11 mouse cellular contexts compared by ENCODE assay signal in the genomic region with DNA sequence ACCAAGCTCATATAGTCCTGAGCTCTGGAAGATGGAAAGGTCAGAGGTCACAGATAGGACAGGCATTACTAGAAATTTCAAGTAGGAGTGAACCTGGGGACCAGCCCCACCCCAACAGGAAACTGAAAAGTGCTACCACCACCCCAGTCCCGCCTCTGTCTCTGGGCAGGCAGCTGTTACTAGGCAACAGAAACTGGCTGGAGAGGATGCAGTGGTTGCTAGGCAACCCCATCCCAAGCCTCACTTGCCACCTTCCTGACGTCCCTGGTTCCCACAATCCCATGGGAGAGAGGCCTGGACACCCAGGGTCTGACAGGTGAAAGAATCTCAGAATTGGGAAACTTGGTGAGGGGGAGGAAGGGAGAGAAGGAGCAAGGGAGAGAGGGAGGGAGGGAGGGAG. TPM values are rescaled to one million over a fixed set of nuclear protein-coding genes. Genes with fewer than 3 reads are reported as not detected.
DNase-seq lines count a peak whose midpoint lies in the region; ATAC-seq and TF ChIP-seq lines count a peak whose summit lies in the region.
"Had no signal": no experiment of that assay in that cellular context is flagged by ENCODE, and none has a peak within 500 bp of the region (broad histone marks: within the 10 kb centered on the region; RNA-seq: fewer than 3 reads in every experiment).

No protein-coding gene starts in this region.

- no peaks in the 10 kb centered on the region for H3K27me3 ChIP-seq in forebrain, postnatal 0 days (ENCODE audit: insufficient read depth, low read length)
- no peaks in the 10 kb centered on the region for H3K27me3 ChIP-seq in neural tube, embryonic 15.5 days (replicated peaks)

- peak overlapping the region; percentile 23 for H3K4me2 ChIP-seq in forebrain, postnatal 0 days (ENCODE audit: low read depth)
- H3K4me2 ChIP-seq in neural tube, embryonic 15.5 days: peak overlapping the region; percentile 86
- H3K4me2 ChIP-seq: lung, embryonic 14.5 days had no signal

- 6% methylated on average over 2 of the region's 2 CpGs for whole genome bisulfite sequencing in forebrain, postnatal 0 days
- WGBS in neural tube, embryonic 15.5 days: 0% methylated on average over 2 of the region's 2 CpGs

- ATAC-seq in forebrain, postnatal 0 days: peak; percentile 40
- no peak for ATAC-seq in neural tube, embryonic 15.5 days (ENCODE audit: low FRiP score)
- ATAC-seq in megakaryocyte, adult 5-6 weeks (ENCODE audit: poor library complexity, severe bottlenecking): no peak

- H3K4me1 ChIP-seq in forebrain, postnatal 0 days (ENCODE audit: insufficient read depth): peaks cover 23% of the 10 kb centered on the region
- peaks cover 49% of the 10 kb centered on the region for H3K4me1 ChIP-seq in neural tube, embryonic 15.5 days

- no peaks in the 10 kb centered on the region for H3K9me3 ChIP-seq in forebrain, postnatal 0 days (ENCODE audit: low read length)
- H3K9me3 ChIP-seq in neural tube, embryonic 15.5 days (replicated peaks): no peaks in the 10 kb centered on the region

- H3K4me3 ChIP-seq in forebrain, postnatal 0 days (ENCODE audit: low read depth, low read length): no peak overlapping the region
- H3K4me3 ChIP-seq in neural tube, embryonic 15.5 days (replicated peaks): no peak overlapping the region
- H3K4me3 ChIP-seq: gastrocnemius, adult 2 months had no signal

- no peak overlapping the region for H3K9ac ChIP-seq in forebrain, postnatal 0 days
- no peak overlapping the region for H3K9ac ChIP-seq in neural tube, embryonic 15.5 days (replicated peaks)
- H3K9ac ChIP-seq: lung, embryonic 14.5 days had no signal

- peak; percentile 47 for DNase-seq in cerebellum, adult 11-12 months
- DNase-seq in cerebellum, adult 8-10 months: no peak
- DNase-seq in forebrain, postnatal 0 days: peak; percentile 71
- peak; percentile 42 to 88 for DNase-seq in left cerebral cortex, adult 8-10 months (ENCODE audit: low spot score in 2 of 2)
- no peak for DNase-seq in thymus, postnatal 25 days
- DNase-seq in adrenal gland, postnatal 25 days: no peak
- DNase-seq: gastrocnemius, adult 2 months; kidney, adult 9 months; lung, embryonic 14.5 days had no signal

- H3K27ac ChIP-seq in forebrain, postnatal 0 days (ENCODE audit: low read depth, low read length): no peak overlapping the region
- H3K27ac ChIP-seq in neural tube, embryonic 15.5 days (replicated peaks): no peak overlapping the region
- H3K27ac ChIP-seq: gastrocnemius, adult 2 months had no signal

- peaks cover 49% of the 10 kb centered on the region for H3K36me3 ChIP-seq in forebrain, postnatal 0 days (ENCODE audit: insufficient read depth)
- peaks cover 44% of the 10 kb centered on the region for H3K36me3 ChIP-seq in neural tube, embryonic 15.5 days

- TF ChIP-seq CTCF in forebrain, postnatal 0 days (IDR thresholded peaks at IDR 0.05; ENCODE audit: low read depth): no peak

RNA-seq across cellular contexts. Expression of gene Grik5, which starts 3.4 kb away (rescaled TPM):
- 94.1 and 106 TPM in 2 replicates for total RNA-seq in forebrain, postnatal 0 days (2014; rRNA removed)
- 10.2 and 15.8 TPM in 2 replicates for polyA plus RNA-seq in forebrain, postnatal 0 days (2015; fragmentation: Nextera tagmentation; extraction: Ambion mirVana)
- 100 to 1,000 TPM; 201 to 224 (median 207) TPM for total RNA-seq in left cerebral cortex, adult 8-10 months (2022)
- polyA plus RNA-seq in neural tube, embryonic 15.5 days (2015; fragmentation: Nextera tagmentation; extraction: Ambion mirVana): 14.9 and 17.8 TPM in 2 replicates
- total RNA-seq in megakaryocyte, adult 5-6 weeks (2015): 1.1 and 1.6 TPM in 2 replicates
- 2.0 and 2.6 TPM in 2 replicates for total RNA-seq in megakaryocyte, adult 5-6 weeks (2017)
- total RNA-seq in adrenal gland, postnatal 25 days (2021): 15.4 and 22.6 TPM in 2 replicates

RNA-seq across cellular contexts. Expression of gene Zfp574, which starts 3.6 kb away (rescaled TPM):
- 25.4 and 31.5 TPM in 2 replicates for total RNA-seq in forebrain, postnatal 0 days (2014; rRNA removed)
- 30.6 and 33.0 TPM in 2 replicates for polyA plus RNA-seq in forebrain, postnatal 0 days (2015; fragmentation: Nextera tagmentation; extraction: Ambion mirVana)
- total RNA-seq in left cerebral cortex, adult 8-10 months (2022): 10 to 100 TPM; 36.8 to 40.0 (median 37.1) TPM
- polyA plus RNA-seq in neural tube, embryonic 15.5 days (2015; fragmentation: Nextera tagmentation; extraction: Ambion mirVana): 31.6 TPM in 2 replicates
- total RNA-seq in megakaryocyte, adult 5-6 weeks (2015): 6.7 and 6.8 TPM in 2 replicates
- 6.8 and 7.2 TPM in 2 replicates for total RNA-seq in megakaryocyte, adult 5-6 weeks (2017)
- total RNA-seq in adrenal gland, postnatal 25 days (2021): 21.0 and 23.3 TPM in 2 replicates

Comparison
In these comparisons a context has a peak if more than half of its experiments do, and no peak if none do; other contexts are left out.
1. DNase-seq: peak in cerebellum, adult 11-12 months (single experiment), forebrain, postnatal 0 days (single experiment) and left cerebral cortex, adult 8-10 months (2 of 2); none in cerebellum, adult 8-10 months (single experiment), thymus, postnatal 25 days (single experiment) and adrenal gland, postnatal 25 days (single experiment).